Mouse (Mus musculus) lung, embryonic 14.5 days (tissue): Measurements from ENCODE around the gene Gns. TPM values are rescaled to one million over a fixed set of nuclear protein-coding genes. Genes with fewer than 3 reads are reported as not detected.

ENCODE experiments used
- ATAC-seq: fragments of 200-750 bp; cut with Nextera tagmentation; 2 replicates; pipeline ENCODE4 v1.8.0; 2017; ENCODE audit warnings: mild to moderate bottlenecking, moderate TSS enrichment, moderate library complexity; ENCODE audit not compliant: insufficient read depth
- DNase-seq: peaks from one replicate; pipeline ENCODE4 v3.0.0-alpha.2; 2015
- H3K27ac ChIP-seq: fragments of 300-500 bp; sonication (generic); 2 replicates; pipeline ENCODE4 v1.5.1; 2014; ENCODE audit warnings: low read depth, mild to moderate bottlenecking, moderate library complexity
- H3K27me3 ChIP-seq: fragments of 300-500 bp; sonication (generic); 2 replicates; pipeline ENCODE4 v1.6.1; 2014; ENCODE audit warnings: low read length, control low read depth; ENCODE audit not compliant: insufficient read depth
- H3K36me3 ChIP-seq: fragments of 300-500 bp; sonication (generic); 2 replicates; pipeline ENCODE4 v1.6.1; 2014; ENCODE audit warnings: control low read depth; ENCODE audit not compliant: insufficient read depth
- H3K4me1 ChIP-seq: fragments of 300-500 bp; sonication (generic); 2 replicates; pipeline ENCODE4 v1.6.1; 2014; ENCODE audit warnings: antibody characterized with exemption, control low read depth; ENCODE audit not compliant: insufficient read depth
- H3K4me2 ChIP-seq: fragments of 300-500 bp; sonication (generic); 2 replicates; pipeline ENCODE4 v1.6.1; 2014; ENCODE audit warnings: mild to moderate bottlenecking
- H3K4me3 ChIP-seq: fragments of 300-500 bp; sonication (generic); 2 replicates; pipeline ENCODE4 v1.5.1; 2014; ENCODE audit warnings: low read depth, low read length
- H3K9ac ChIP-seq: fragments of 300-500 bp; sonication (generic); 2 replicates; pipeline ENCODE4 v1.6.1; 2014
- H3K9me3 ChIP-seq: fragments of 300-500 bp; sonication (generic); 2 replicates; pipeline ENCODE4 v1.6.1; 2016; ENCODE audit warnings: low read depth, low read length, control low read depth
- CTCF ChIP-seq: IDR thresholded peaks from 2 replicates; pipeline ENCODE4 v1.5.1; 2016; ENCODE audit warnings: antibody characterized with exemption, low read depth
- WGBS: fragments of 180-500 bp; shearing (Covaris S2); extraction: QIAGEN DNeasy Blood & Tissue Kit; methylation state at CpG from one replicate; pipeline ENCODE4 v1.1.7; 2014; 5-methylcytosine and 5-hydroxymethylcytosine counted together
- polyA plus RNA-seq: library from polyadenylated mRNA; unstranded; fragments of >200 nt; fragmentation: Nextera tagmentation; extraction: Ambion mirVana; gene quantifications from 2 replicates; pipeline ENCODE4 v1.2.1, GENCODE M21; 2014

The Gns gene
- polyA plus RNA-seq, 1 experiment from 2014 or later = 46.9 TPM

- H3K27ac ChIP-seq = no peak overlapping the region
- H3K4me1 ChIP-seq = peaks cover 9% of the 10 kb centered on the region
- TF ChIP-seq CTCF = no peak
- H3K9ac ChIP-seq = peak overlapping the region; percentile 75
- H3K4me2 ChIP-seq = peak overlapping the region; percentile 93
- H3K9me3 ChIP-seq = no peaks in the 10 kb centered on the region
- DNase-seq (peak; percentile 48), ATAC-seq (no peak)
- 0 out of 2 replicates have a peak, but pooled peaks cover 9% of the 10 kb centered on the region for H3K36me3 ChIP-seq
- H3K27me3 ChIP-seq = no peaks in the 10 kb centered on the region
- H3K4me3 ChIP-seq = peak overlapping the region; percentile 85
- WGBS = 11% methylated on average over 9 of the region's 9 CpGs
Observed at GRCm38 (mm10) chr10:121365781-121366272, 937 bp downstream of the Gns start.

- DNase-seq (no peak), ATAC-seq (no peak)
- Histone ChIP-seq H3K9ac (no peak overlapping the region), H3K27ac (no peak overlapping the region), H3K36me3 (0 out of 2 replicates have a peak, but pooled peaks cover 15% of the 10 kb centered on the region), H3K4me3 (no peak overlapping the region), H3K9me3 (no peaks in the 10 kb centered on the region), H3K27me3 (no peaks in the 10 kb centered on the region), H3K4me2 (no peak overlapping the region), H3K4me1 (peaks cover 9% of the 10 kb centered on the region)
- WGBS = 61% methylated on average over 13 of the region's 13 CpGs
- no peak for TF ChIP-seq CTCF
Observed at GRCm38 (mm10) chr10:121367271-121367670, 2.4 kb downstream of the Gns start.

- Histone ChIP-seq H3K27me3 (no peaks in the 10 kb centered on the region), H3K27ac (no peak overlapping the region), H3K9me3 (no peaks in the 10 kb centered on the region), H3K4me2 (no peak overlapping the region), H3K4me3 (no peak overlapping the region), H3K36me3 (0 out of 2 replicates have a peak, but pooled peaks cover 15% of the 10 kb centered on the region), H3K9ac (no peak overlapping the region), H3K4me1 (peaks cover 9% of the 10 kb centered on the region)
- DNase-seq (no peak), ATAC-seq (no peak)
- WGBS = 85% methylated on average over 9 of the region's 9 CpGs
- TF ChIP-seq CTCF = no peak
Observed at GRCm38 (mm10) chr10:121367780-121368179, 2.9 kb downstream of the Gns start.

DNA sequence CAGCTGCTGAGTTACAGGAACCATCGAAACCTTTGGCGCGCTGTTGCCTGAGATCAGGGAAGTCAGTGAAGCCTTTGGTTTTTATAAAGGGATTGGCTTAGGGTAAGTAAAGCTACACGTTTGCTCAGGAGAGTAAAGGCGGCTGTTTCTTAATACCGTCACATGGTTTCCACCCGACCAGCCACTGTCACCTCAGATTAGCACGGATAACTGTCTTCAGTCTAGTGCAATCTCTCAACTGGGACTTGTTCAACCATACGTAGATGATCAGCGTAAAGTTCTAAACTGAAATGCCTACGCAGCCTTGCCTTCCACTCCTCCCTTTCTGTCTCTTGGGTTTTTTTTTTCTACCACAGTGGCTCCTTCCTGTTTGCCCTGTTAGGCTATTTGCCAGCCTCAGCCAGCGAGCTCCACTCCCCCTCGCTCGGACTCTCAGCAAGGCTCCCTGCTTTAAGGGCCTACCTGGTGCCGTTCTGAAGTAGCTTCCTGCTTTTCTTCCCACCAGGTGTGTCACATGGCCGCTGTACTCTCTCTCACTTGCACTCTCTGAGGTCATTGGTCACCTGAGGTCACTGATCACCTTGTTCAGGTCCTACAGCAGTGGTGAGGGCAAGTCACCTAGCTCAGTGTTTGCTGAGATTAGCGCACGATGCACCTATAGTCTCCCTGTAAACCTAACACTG, 4.0 kb downstream of the Gns start:
- no peak overlapping the region for H3K4me3 ChIP-seq
- H3K27ac ChIP-seq = no peak overlapping the region
- 79% methylated on average over 18 of the region's 18 CpGs for WGBS
- H3K9me3 ChIP-seq = no peaks in the 10 kb centered on the region
- ATAC-seq = no peak
- peaks cover 9% of the 10 kb centered on the region for H3K4me1 ChIP-seq
- H3K9ac ChIP-seq = no peak overlapping the region
- H3K27me3 ChIP-seq = no peaks in the 10 kb centered on the region
- no peak overlapping the region for H3K4me2 ChIP-seq
- H3K36me3 ChIP-seq = peaks cover 22% of the 10 kb centered on the region; the same call in 1 of the 2 replicates
- DNase-seq = no peak
- no peak for TF ChIP-seq CTCF

- no peak overlapping the region for H3K9ac ChIP-seq
- H3K36me3 ChIP-seq = peaks cover 26% of the 10 kb centered on the region; the same call in 1 of the 2 replicates
- ATAC-seq (no peak), DNase-seq (no peak)
- no peak overlapping the region for H3K4me3 ChIP-seq
- WGBS = 88% methylated on average over 6 of the region's 6 CpGs
- H3K27ac ChIP-seq = no peak overlapping the region
- peaks cover 5% of the 10 kb centered on the region for H3K4me1 ChIP-seq
- H3K4me2 ChIP-seq = no peak overlapping the region
- H3K9me3 ChIP-seq = no peaks in the 10 kb centered on the region
- TF ChIP-seq CTCF = peak; percentile 50
- no peaks in the 10 kb centered on the region for H3K27me3 ChIP-seq
Observed at GRCm38 (mm10) chr10:121370777-121371176, 5.9 kb downstream of the Gns start.

- H3K27me3 ChIP-seq = no peaks in the 10 kb centered on the region
- no peak overlapping the region for H3K4me2 ChIP-seq
- no peaks in the 10 kb centered on the region for H3K4me1 ChIP-seq
- no peak overlapping the region for H3K27ac ChIP-seq
- H3K36me3 ChIP-seq = peaks cover 57% of the 10 kb centered on the region
- no peak for DNase-seq
- no peak overlapping the region for H3K9ac ChIP-seq
- TF ChIP-seq CTCF = no peak
- no peak overlapping the region for H3K4me3 ChIP-seq
- 71% methylated on average over 12 of the region's 12 CpGs for WGBS
- no peak for ATAC-seq
- H3K9me3 ChIP-seq = no peaks in the 10 kb centered on the region
Observed at GRCm38 (mm10) chr10:121374013-121374412, 9.1 kb downstream of the Gns start.

GRCm38 (mm10) chr10:121374693-121375620, 10.1 kb downstream of the Gns start:
- no peak for TF ChIP-seq CTCF
- Histone ChIP-seq H3K9ac (no peak overlapping the region), H3K27me3 (no peaks in the 10 kb centered on the region), H3K27ac (no peak overlapping the region), H3K9me3 (no peaks in the 10 kb centered on the region), H3K4me3 (no peak overlapping the region), H3K4me1 (no peaks in the 10 kb centered on the region), H3K36me3 (peaks cover 61% of the 10 kb centered on the region), H3K4me2 (no peak overlapping the region)
- DNase-seq (peak; percentile 38), ATAC-seq (peak; percentile 43; the same call in 1 of the 2 replicates)
- WGBS = 76% methylated on average over 17 of the region's 17 CpGs
